Mouse (Mus musculus) heart, adult 9 months (tissue): Measurements from ENCODE around the gene Lrch3.
"Not testable (repeated sequence)": the region's sequence is repeated elsewhere in the genome, so short reads cannot be mapped to it uniquely, and the experiment has no call there.

Source experiments
- DNase-seq, 2 experiments: peaks; one replicate each; pipeline ENCODE4 v3.0.0; 2022; ENCODE audit warnings: low spot score in 2 of 2

Gene Lrch3

GRCm38 (mm10) chr16:32913212-32913611 is 688 bp upstream of the Lrch3 start:
- no peak for DNase-seq

GRCm38 (mm10) chr16:32915292-32916068 is 1.6 kb downstream of the Lrch3 start:
- DNase-seq, result no peak

- DNase-seq, result not testable (repeated sequence)
These were observed 12.7 kb downstream of the Lrch3 start for GRCm38 (mm10) chr16:32926629-32927028.

- DNase-seq, result no peak
These were observed 13.1 kb downstream of the Lrch3 start for GRCm38 (mm10) chr16:32927044-32927443.

GRCm38 (mm10) chr16:32929918-32930317 is 16.0 kb downstream of the Lrch3 start:
- no peak for DNase-seq

DNA sequence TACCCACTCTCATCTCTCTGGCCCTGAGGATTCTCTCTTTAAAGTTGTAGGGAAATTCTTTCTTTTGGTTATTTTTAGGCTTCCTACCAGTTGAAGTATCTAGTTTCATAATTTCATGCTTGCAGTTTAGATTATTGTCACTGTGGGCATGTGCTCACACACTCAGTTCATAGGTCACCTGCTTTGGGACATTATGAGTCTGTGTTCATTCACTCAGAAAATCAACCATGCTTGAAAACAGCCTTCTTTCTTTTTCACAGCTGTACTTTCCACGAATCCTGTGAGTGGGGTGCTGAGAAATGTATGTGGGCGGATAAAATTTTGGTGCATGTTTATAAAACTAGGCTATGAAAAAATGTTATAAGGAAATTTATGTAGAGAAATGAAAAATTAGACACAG is 20.6 kb downstream of the Lrch3 start:
- no peak for DNase-seq

DNA sequence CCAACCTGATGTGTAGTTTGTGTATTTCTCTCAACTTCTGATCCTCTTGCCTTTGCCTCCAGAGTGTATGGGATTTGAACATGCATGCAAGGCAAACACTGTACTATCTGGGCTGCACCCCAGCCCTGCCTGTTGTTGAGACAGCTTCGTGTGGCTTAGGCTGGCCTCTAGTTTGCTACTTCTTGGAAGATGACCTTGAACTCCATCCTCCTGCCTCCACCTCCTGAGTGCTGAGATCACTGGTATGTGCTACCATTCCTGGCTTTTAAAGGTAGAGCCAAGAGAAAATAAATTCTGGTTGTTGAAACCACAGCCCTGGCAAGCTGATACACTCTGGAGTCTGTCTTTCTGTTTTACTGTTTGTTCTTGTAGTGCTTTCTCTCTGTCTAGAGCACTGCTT is 21.2 kb downstream of the Lrch3 start:
- no peak for DNase-seq

GRCm38 (mm10) chr16:32937358-32937757 is 23.5 kb downstream of the Lrch3 start:
- no peak for DNase-seq

DNA sequence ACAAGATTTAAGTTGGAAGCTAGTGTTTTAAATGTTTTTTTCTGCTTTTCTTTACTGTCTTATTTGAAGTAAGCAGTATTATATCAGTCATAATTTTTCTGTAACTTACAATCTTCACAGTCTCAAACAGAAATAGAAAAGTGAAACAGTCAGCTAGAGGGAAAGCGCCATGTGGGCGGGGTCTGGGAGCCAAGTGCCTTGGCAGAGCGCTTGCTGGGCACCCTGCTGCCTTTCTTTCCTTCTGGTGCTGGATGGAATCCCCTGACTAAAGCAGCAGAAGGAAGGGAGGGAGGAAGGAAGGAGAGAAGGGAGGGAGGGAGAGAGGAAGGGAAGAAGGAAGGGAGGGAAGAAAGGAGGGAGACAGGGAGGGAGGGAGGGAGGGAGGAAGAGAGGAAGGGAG is 25.4 kb downstream of the Lrch3 start:
- not testable (repeated sequence) for DNase-seq

- DNase-seq, result peak in 1 of 2 experiments; percentile 13
These were observed 25.8 kb downstream of the Lrch3 start for GRCm38 (mm10) chr16:32939716-32940115.

DNA sequence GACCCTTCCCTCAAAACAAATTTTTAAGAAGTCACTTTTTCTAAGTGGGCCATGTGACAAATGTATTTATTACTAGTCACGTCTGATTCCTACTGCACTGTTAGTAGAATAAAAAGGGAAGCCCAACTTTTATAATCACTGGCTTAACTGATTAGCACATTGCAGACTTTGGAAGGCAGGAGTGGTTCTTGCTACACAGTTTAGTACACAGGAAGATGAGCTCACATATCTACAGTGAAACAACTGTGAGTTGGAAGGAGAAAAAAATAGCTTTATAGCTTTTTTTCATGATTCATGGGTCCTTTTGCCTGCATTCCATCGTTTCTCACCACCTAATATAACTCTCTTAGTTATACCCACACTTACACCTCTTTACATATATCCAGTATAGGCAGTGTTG is 27.3 kb downstream of the Lrch3 start:
- DNase-seq, result not testable (repeated sequence)

DNA sequence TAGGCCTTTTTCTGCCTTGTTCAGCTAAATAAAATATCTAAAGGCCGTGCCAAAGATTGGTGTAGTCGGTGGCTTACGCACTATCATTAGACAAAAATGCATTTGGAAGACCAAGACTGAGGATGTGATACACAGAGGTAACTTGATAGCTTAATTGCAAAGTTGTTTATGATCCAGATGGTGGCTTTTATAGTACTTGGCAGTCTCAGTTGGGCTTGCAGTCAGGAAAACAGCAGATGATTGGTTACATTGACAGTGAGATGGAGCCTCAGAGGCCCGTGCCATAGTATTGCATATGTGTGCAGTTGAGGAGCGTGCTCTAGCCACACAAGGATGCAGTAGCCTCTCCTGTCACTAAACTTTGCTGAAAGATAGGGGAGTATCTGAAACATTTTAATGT is 28.8 kb downstream of the Lrch3 start:
- DNase-seq, result no peak

- no peak for DNase-seq
These were observed 31.5 kb downstream of the Lrch3 start for GRCm38 (mm10) chr16:32945379-32945778.

- DNase-seq, result no peak
These were observed 34.1 kb downstream of the Lrch3 start for GRCm38 (mm10) chr16:32948016-32948415.

- DNase-seq, result no peak
These were observed 34.8 kb downstream of the Lrch3 start for GRCm38 (mm10) chr16:32948656-32949055.

- no peak for DNase-seq
These were observed 35.4 kb downstream of the Lrch3 start for GRCm38 (mm10) chr16:32949281-32949680.

- no peak for DNase-seq
These were observed 37.2 kb downstream of the Lrch3 start for GRCm38 (mm10) chr16:32951074-32951473.

- DNase-seq, result no peak
These were observed 39.9 kb downstream of the Lrch3 start for GRCm38 (mm10) chr16:32953806-32954205.

DNA sequence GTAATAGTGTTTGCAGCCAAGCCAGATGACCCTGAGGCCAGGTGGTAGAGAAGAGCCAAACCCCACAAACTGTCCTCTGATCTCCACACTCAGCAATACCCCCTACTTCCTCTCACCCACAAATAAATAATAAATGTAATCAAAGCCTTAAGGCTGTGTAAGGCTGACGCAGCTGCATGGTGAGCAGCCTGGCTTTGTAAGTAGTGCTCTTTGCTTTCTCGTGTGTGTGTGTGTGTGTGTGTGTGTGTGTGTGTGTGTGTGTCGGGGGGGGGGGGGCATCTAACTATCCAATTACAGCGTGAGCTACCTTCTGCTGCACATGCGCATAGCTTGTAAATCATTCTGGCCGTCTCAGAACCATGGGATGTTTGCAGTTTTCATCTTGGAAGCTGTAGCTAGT is 40.4 kb downstream of the Lrch3 start:
- DNase-seq, result no peak

GRCm38 (mm10) chr16:32956889-32957288 is 43.0 kb downstream of the Lrch3 start:
- DNase-seq, result no peak

GRCm38 (mm10) chr16:32972535-32972934 is 58.6 kb downstream of the Lrch3 start:
- DNase-seq, result no peak

GRCm38 (mm10) chr16:32973047-32973446 is 59.1 kb downstream of the Lrch3 start:
- no peak for DNase-seq

- no peak for DNase-seq
These were observed 66.3 kb downstream of the Lrch3 start for GRCm38 (mm10) chr16:32980227-32980626.

GRCm38 (mm10) chr16:32981405-32981804 is 67.5 kb downstream of the Lrch3 start:
- DNase-seq, result no peak
